Mouse (Mus musculus) neural tube, embryonic 11.5 days (tissue): ENCODE results near the gene Taf8. TPM values are rescaled to one million over a fixed set of nuclear protein-coding genes. Genes with fewer than 3 reads are reported as not detected.

Source experiments
- ATAC-seq: fragments of 200-750 bp; cut with Nextera tagmentation; 2 replicates; pipeline ENCODE4 v1.8.0; 2017; ENCODE audit warnings: moderate number of reproducible peaks, mild to moderate bottlenecking, moderate TSS enrichment, moderate library complexity; ENCODE audit not compliant: insufficient read depth, low FRiP score, low TSS enrichment
- DNase-seq: peaks from one replicate; pipeline ENCODE4 v3.0.0-alpha.2; 2015; ENCODE audit warnings: low spot score
- H3K27ac ChIP-seq: fragments of 300-500 bp; sonication (generic); 2 replicates; pipeline ENCODE4 v1.5.1; 2014; ENCODE audit warnings: low read depth, mild to moderate bottlenecking, low read length
- H3K27me3 ChIP-seq: fragments of 300-500 bp; sonication (generic); 2 replicates; pipeline ENCODE4 v1.6.1; 2014; ENCODE audit warnings: mild to moderate bottlenecking, low read length, mixed read lengths; ENCODE audit not compliant: control insufficient read depth, insufficient read depth
- H3K36me3 ChIP-seq: fragments of 300-500 bp; sonication (generic); 2 replicates; pipeline ENCODE4 v1.6.1; 2014; ENCODE audit warnings: mild to moderate bottlenecking, low read length, moderate library complexity, mixed read lengths; ENCODE audit not compliant: control insufficient read depth, insufficient read depth
- H3K4me1 ChIP-seq: fragments of 300-500 bp; sonication (generic); 2 replicates; pipeline ENCODE4 v1.6.1; 2014; ENCODE audit warnings: low read length, mixed read lengths; ENCODE audit not compliant: control insufficient read depth, insufficient read depth
- H3K4me2 ChIP-seq: fragments of 300-500 bp; sonication (generic); 2 replicates; pipeline ENCODE4 v1.6.1; 2014; ENCODE audit warnings: low read depth, mild to moderate bottlenecking, moderate library complexity
- H3K4me3 ChIP-seq: fragments of 300-500 bp; sonication (generic); 2 replicates; pipeline ENCODE4 v1.5.1; 2014; ENCODE audit warnings: low read depth, low read length
- H3K9ac ChIP-seq: fragments of 300-500 bp; sonication (generic); 2 replicates; pipeline ENCODE4 v1.6.1; 2014; ENCODE audit warnings: mild to moderate bottlenecking, low read length
- H3K9me3 ChIP-seq: fragments of 300-500 bp; sonication (generic); 2 replicates; pipeline ENCODE4 v1.6.1; 2016; ENCODE audit warnings: low read length; ENCODE audit not compliant: control insufficient read depth
- WGBS: fragments of 180-500 bp; shearing (Covaris S2); extraction: QIAGEN DNeasy Blood & Tissue Kit; methylation state at CpG from one replicate; pipeline ENCODE4 v1.1.7; 2014; 5-methylcytosine and 5-hydroxymethylcytosine counted together
- polyA plus RNA-seq: library from polyadenylated mRNA; unstranded; fragments of >200 nt; fragmentation: Nextera tagmentation; extraction: Ambion mirVana; gene quantifications from 2 replicates; pipeline ENCODE4 v1.2.1, GENCODE M21; 2014

The Taf8 gene
- polyA plus RNA-seq, 1 experiment from 2014 or later, result 27.5 TPM

GRCm38 (mm10) chr17:47464248-47464965 is 37.7 kb downstream of the Taf8 start:
- no peaks in the 10 kb centered on the region for H3K36me3 ChIP-seq
- H3K27ac ChIP-seq, result no peak overlapping the region
- DNase-seq (no peak), ATAC-seq (no peak)
- H3K9ac ChIP-seq, result no peak overlapping the region
- 0 out of 2 replicates have a peak, but pooled peaks cover 2% of the 10 kb centered on the region for H3K4me1 ChIP-seq
- no peak overlapping the region for H3K4me3 ChIP-seq
- peaks cover 24% of the 10 kb centered on the region for H3K27me3 ChIP-seq
- 42% methylated on average over 12 of the region's 12 CpGs for WGBS
- no peaks in the 10 kb centered on the region for H3K9me3 ChIP-seq
- no peak overlapping the region for H3K4me2 ChIP-seq

- no peak for ATAC-seq
- H3K9ac ChIP-seq, result no peak overlapping the region
- H3K36me3 ChIP-seq, result no peaks in the 10 kb centered on the region
- WGBS, result 44% methylated on average over 9 of the region's 9 CpGs
- DNase-seq, result no peak
- H3K27me3 ChIP-seq, result peaks cover 9% of the 10 kb centered on the region
- no peaks in the 10 kb centered on the region for H3K9me3 ChIP-seq
- no peak overlapping the region for H3K27ac ChIP-seq
- no peak overlapping the region for H3K4me3 ChIP-seq
- no peak overlapping the region for H3K4me2 ChIP-seq
- no peaks in the 10 kb centered on the region for H3K4me1 ChIP-seq
Observed at GRCm38 (mm10) chr17:47462728-47463388, 39.2 kb downstream of the Taf8 start.

GRCm38 (mm10) chr17:47462209-47462608 is 39.9 kb downstream of the Taf8 start:
- no peaks in the 10 kb centered on the region for H3K36me3 ChIP-seq
- H3K9ac ChIP-seq, result no peak overlapping the region
- H3K4me1 ChIP-seq, result no peaks in the 10 kb centered on the region
- no peak overlapping the region for H3K4me3 ChIP-seq
- no peak for ATAC-seq
- H3K9me3 ChIP-seq, result no peaks in the 10 kb centered on the region
- no peak for DNase-seq
- H3K27me3 ChIP-seq, result peaks cover 2% of the 10 kb centered on the region
- 80% methylated on average over 7 of the region's 7 CpGs for WGBS
- no peak overlapping the region for H3K4me2 ChIP-seq
- H3K27ac ChIP-seq, result no peak overlapping the region

DNA sequence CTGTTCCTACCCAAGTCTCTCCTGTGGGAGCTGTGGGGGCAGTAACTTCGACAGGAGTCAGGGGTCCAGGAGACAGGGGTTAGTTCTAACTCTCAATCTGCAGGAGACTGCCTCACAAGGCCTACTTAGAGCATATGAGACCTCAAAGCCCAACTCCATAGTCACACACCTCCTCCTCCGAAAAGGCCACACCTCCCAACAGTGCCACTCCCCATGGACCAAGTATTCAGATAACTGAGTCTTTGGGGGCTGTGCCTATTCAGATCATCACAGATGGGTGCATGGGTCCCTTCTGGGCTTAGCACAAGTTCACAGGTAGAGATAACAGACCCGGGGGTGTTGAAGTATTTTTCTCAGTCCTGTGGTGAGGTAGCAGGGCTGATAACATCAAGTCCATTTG is 40.4 kb downstream of the Taf8 start:
- no peak overlapping the region for H3K4me2 ChIP-seq
- DNase-seq, result no peak
- ATAC-seq, result no peak
- H3K27ac ChIP-seq, result no peak overlapping the region
- H3K4me3 ChIP-seq, result no peak overlapping the region
- no peaks in the 10 kb centered on the region; the same call in 1 of the 2 replicates for H3K27me3 ChIP-seq
- no peaks in the 10 kb centered on the region for H3K4me1 ChIP-seq
- H3K36me3 ChIP-seq, result no peaks in the 10 kb centered on the region
- no peak overlapping the region for H3K9ac ChIP-seq
- H3K9me3 ChIP-seq, result no peaks in the 10 kb centered on the region
- 74% methylated on average over 3 of the region's 3 CpGs for WGBS

DNA sequence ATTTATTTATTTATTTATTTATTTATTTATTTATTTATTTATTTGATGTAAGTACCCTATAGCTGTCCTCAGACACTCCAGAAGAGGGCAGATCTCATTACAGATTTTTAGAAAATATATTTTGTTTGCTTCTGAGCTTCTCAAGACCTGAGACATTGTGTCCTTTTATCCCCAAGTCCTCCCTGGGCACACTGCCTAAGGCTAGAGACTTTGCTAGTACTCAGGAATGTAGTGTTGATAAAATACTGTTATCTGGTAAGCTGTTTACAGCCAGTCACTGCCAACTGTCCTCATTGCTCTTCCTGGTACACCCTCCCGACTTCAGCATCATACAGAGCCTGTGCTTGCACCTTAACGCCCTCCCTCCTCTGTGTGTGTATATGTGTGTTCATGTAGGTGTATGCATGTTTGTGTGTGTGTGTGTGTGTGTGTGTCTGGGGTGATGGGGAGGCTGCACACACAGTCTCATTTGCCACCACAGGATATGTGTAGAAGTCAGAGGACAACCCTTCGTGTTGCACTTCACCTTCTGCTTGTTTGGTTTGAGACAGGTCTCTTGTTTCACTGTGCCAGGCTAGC is 42.7 kb downstream of the Taf8 start:
- H3K27ac ChIP-seq, result no peak overlapping the region
- H3K4me2 ChIP-seq, result no peak overlapping the region
- H3K4me1 ChIP-seq, result no peaks in the 10 kb centered on the region
- H3K9ac ChIP-seq, result no peak overlapping the region
- H3K36me3 ChIP-seq, result no peaks in the 10 kb centered on the region
- H3K9me3 ChIP-seq, result no peaks in the 10 kb centered on the region
- ATAC-seq (no peak), DNase-seq (no peak)
- WGBS, result 85% methylated on average over 3 of the region's 3 CpGs
- H3K4me3 ChIP-seq, result no peak overlapping the region
- no peaks in the 10 kb centered on the region for H3K27me3 ChIP-seq

DNA sequence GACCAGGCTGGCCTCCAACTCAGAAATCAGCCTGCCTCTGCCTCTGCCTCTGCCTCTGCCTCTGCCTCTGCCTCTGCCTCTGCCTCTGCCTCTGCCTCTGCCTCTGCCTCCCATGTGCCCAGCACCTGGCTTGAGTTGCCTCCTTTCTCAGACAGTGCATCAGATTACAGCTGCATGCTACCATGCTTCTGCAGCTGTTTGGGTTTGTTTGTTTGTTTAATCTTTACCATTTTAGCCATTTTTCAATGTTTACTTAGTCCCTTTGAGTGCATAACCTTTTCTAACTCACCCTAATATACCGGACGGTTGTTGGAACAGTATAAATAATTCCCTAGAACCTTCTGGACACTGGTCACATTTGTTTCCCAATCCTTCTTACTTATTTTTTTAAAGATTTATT is 43.2 kb downstream of the Taf8 start:
- H3K27me3 ChIP-seq, result no peaks in the 10 kb centered on the region
- no peak overlapping the region for H3K9ac ChIP-seq
- H3K4me2 ChIP-seq, result no peak overlapping the region
- DNase-seq (no peak), ATAC-seq (no peak)
- no peak overlapping the region for H3K4me3 ChIP-seq
- H3K4me1 ChIP-seq, result no peaks in the 10 kb centered on the region
- no peaks in the 10 kb centered on the region for H3K36me3 ChIP-seq
- no peaks in the 10 kb centered on the region for H3K9me3 ChIP-seq
- no peak overlapping the region for H3K27ac ChIP-seq
- 86% methylated on average over 2 of the region's 2 CpGs for WGBS

- no peaks in the 10 kb centered on the region for H3K27me3 ChIP-seq
- no peak overlapping the region for H3K27ac ChIP-seq
- no peak overlapping the region for H3K4me2 ChIP-seq
- no peaks in the 10 kb centered on the region for H3K4me1 ChIP-seq
- DNase-seq (no peak), ATAC-seq (no peak)
- WGBS, result 88% methylated on average over 13 of the region's 13 CpGs
- H3K9me3 ChIP-seq, result no peaks in the 10 kb centered on the region
- no peak overlapping the region for H3K9ac ChIP-seq
- no peaks in the 10 kb centered on the region for H3K36me3 ChIP-seq
- H3K4me3 ChIP-seq, result no peak overlapping the region
Observed at GRCm38 (mm10) chr17:47458310-47458709, 43.8 kb downstream of the Taf8 start.

DNA sequence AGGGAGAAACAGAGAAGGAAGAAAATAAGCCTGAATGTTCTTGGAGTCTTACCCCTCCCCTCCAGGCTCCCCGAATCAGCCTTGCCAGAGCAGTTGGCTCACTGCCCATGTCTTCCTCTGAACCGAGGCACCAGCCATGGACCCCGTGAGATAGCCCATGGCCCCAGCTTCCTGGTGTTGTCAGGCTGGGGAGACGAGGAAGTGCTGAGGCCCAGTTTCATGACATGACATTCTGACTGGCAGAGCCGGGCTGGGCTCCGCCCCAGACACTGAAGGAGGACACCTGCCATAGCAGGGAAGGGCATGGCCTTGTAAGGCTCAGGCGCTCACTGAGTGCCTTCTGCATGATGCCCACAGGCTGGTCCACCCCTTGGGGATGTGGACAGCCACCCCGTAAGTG is 47.4 kb downstream of the Taf8 start:
- H3K27ac ChIP-seq, result no peak overlapping the region
- H3K36me3 ChIP-seq, result no peaks in the 10 kb centered on the region
- H3K9ac ChIP-seq, result no peak overlapping the region
- no peaks in the 10 kb centered on the region for H3K27me3 ChIP-seq
- WGBS, result 87% methylated on average over 8 of the region's 8 CpGs
- ATAC-seq (no peak), DNase-seq (no peak)
- H3K9me3 ChIP-seq, result no peaks in the 10 kb centered on the region
- no peak overlapping the region for H3K4me2 ChIP-seq
- no peak overlapping the region for H3K4me3 ChIP-seq
- H3K4me1 ChIP-seq, result no peaks in the 10 kb centered on the region

DNA sequence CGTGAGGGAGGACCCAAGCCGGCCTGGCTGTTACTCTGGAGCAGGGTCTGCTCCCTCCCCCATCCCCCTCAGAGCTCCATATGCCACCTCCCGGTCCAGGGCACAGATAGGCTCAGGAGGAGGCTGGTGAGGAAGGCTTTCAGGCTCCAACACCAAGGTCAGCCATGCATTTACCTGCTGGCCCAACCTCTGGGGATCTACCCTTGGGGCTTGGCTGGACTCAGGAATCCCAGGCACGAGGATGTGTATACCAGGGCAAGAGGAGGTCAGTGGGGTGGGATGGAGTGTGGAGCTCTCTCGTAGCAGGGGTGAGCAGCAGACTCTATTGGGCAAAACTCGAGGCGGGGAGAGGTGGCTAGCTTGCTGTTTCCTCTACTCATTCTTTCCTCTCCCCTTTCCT is 49.2 kb downstream of the Taf8 start:
- H3K9me3 ChIP-seq, result no peaks in the 10 kb centered on the region
- H3K27me3 ChIP-seq, result no peaks in the 10 kb centered on the region
- 51% methylated on average over 7 of the region's 7 CpGs for WGBS
- ATAC-seq (no peak), DNase-seq (no peak)
- H3K4me3 ChIP-seq, result no peak overlapping the region
- no peak overlapping the region for H3K27ac ChIP-seq
- H3K9ac ChIP-seq, result no peak overlapping the region
- no peaks in the 10 kb centered on the region for H3K36me3 ChIP-seq
- no peak overlapping the region for H3K4me2 ChIP-seq
- H3K4me1 ChIP-seq, result no peaks in the 10 kb centered on the region
